Mouse (Mus musculus): ENCODE measurements around the gene Abcg8.

Abcg8 gene

DNA sequence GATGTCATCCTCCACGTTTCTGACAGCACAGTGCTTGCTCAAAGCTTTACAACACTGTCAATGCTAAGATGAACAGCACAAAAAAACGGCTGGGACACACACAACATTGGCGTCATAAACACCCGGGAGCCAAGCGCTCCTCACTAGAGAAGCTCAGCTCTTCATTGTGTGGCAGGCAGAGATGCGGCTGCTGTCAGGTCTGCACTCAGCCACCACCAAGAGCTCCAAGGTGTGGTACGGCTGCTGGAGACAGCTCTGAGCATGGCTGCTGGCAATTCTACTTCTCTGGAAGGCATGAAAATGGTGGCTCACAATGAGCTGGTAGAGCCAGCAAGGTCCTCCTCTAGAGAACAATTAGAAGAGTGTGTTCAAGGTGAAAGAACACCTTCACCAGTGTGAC is 32.7 kb downstream of the Abcg8 start:
- in situ Hi-C loops (cut with MboI; ENCODE audit: low sequenced_read_pairs): no loop called here

- in situ Hi-C loops (cut with MboI; ENCODE audit: low sequenced_read_pairs): no loop called here
These were observed 33.3 kb downstream of the Abcg8 start for GRCm38 (mm10) chr17:84709403-84709851.

DNA sequence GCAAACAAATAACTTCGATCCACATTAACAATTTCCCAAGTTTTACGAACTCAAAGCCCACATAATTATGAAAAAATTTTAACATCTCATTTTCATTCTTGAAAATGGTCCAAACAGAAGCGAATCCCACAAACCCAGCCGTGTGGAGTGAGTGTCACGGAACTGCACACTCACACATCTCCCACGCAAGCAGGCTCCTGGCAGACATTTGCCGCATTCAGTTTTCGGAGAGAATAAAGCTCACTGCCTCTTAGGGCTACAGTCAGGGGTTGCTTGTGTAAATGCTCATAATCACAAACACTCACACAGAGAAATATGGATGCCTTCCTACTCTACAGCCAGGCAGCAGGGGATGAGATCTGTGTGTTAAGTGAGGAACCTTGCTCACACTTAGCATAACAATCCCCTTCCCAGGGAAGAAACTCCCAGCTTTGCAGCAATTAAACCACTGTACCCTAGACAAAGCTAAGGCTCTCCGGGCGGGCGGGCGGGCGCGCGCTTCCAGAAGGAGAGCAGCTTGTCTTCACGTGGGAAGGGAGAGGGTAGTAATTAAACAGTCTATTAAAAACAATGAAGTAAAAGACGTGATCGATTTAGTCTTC is 37.6 kb downstream of the Abcg8 start:
- in situ Hi-C loops (cut with MboI; ENCODE audit: low sequenced_read_pairs): no loop called here

DNA sequence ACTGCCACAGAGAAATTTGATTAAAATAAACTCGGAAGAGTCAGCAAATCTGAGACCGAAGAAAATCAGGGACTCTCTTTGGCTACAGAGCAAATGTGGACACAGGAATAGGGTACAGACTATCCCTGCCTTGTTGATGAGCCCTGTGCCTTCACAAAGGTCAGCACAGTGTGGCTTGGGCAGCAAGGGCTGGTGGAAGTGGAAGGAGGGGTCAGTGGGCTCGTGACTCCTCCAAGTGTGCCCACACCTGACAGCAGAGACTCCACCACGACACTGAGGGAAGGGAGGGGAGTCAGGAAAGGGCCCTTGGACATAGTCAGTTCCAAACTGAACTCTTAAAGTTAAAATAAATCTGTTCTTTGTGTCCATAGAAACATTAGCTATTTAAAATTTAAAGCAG is 38.8 kb downstream of the Abcg8 start:
- in situ Hi-C loops (cut with MboI; ENCODE audit: low sequenced_read_pairs): no loop called here

GRCm38 (mm10) chr17:84716252-84716872 is 40.3 kb downstream of the Abcg8 start:
- in situ Hi-C loops (cut with MboI; ENCODE audit: low sequenced_read_pairs): no loop called here

- in situ Hi-C loops (cut with MboI; ENCODE audit: low sequenced_read_pairs): no loop called here
These were observed 41.3 kb downstream of the Abcg8 start for GRCm38 (mm10) chr17:84717416-84717815.

- in situ Hi-C loops (cut with MboI; ENCODE audit: low sequenced_read_pairs): no loop called here
These were observed 43.0 kb downstream of the Abcg8 start for GRCm38 (mm10) chr17:84719105-84719504.

DNA sequence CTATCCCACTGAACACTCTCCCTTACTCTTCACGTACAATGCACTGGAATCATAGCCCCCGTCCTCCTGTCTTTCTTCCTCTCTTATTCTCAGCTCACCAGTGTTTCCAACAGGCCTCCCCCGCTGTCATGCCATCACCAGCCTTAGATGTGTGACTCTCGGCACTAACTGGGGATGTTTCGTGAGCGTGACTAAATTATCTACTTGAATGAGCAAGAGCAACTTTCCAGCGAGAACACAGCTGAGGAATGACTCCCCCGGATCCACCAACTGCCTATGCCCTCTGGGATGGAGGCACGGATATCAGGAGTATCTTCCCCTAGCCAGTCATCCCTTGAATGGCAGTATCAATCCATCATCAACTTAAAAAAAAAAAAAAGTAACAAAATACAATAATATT is 47.9 kb downstream of the Abcg8 start:
- in situ Hi-C loops (cut with MboI; ENCODE audit: low sequenced_read_pairs): no loop called here

DNA sequence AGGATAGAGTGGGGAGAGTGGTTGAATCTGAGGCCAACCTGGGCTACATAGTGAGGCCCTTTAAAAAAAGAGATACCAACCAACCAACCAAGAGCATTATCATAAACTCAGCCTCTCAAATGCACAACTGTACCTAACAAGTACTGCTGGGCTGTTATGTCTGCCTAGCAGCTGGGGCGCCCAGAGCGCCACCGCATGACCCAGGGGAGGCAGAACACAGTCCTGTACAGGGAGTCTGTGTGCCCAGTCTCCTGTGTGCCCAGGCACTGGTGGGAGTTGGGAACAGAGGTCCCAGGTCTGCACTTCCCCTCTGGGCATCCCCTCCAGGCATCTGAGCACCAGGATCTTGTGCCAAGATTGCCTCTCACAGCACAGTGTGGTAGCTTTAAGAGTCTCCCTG is 49.1 kb downstream of the Abcg8 start:
- in situ Hi-C loops (cut with MboI; ENCODE audit: low sequenced_read_pairs): no loop called here

DNA sequence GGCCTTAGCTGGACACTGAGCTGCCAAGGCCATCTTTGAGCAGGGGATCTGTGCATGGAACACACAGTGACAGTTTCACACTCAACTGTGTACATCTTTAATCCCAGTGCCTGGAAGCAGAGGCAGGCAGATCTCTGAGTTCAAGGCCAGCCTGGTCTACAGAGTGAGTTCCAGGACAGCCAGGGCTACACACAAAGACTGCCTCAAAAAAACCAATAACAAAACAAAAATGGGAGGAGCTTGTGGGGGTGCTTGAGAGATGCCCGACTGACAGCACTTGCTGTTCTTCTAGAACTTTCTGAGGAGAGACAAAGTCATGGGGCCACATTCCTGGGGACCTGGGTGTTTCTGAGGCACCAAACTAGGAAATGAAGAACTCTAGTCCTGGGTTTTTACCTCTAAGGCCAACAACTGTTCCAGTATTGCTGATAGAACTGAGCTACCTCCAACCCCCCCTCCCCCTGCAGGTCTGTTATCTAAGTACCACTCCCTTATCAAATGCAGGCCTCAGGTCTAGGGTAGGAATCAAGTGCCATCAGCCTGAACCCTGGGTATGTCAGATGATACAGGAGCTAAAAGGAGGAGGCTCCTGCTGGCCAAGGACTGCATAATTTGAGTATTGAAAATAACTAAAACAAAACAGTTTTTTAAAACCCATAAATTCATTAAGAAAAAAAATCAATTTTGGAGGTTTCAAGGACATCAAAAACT is 52.3 kb downstream of the Abcg8 start:
- in situ Hi-C loops (cut with MboI; ENCODE audit: low sequenced_read_pairs): no loop called here

DNA sequence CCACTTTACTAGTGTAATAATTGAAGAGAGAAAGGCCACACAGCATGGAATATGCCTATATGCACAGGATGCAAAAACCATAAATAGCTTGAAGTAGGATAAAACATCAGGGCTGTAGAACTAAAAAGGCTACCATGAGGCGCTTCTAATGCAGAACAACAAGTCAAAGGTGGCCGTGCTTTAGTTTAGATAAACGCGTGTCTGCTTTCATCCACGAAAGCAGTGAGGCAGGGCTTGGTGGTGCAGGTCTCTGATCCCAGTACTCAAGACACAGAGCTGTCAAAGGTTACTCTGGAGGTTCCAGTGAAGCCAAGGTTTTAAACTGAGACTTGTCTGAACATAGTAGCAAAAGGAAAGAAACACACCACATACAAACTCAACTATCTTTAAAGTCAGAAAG is 53.0 kb downstream of the Abcg8 start:
- in situ Hi-C loops (cut with MboI; ENCODE audit: low sequenced_read_pairs): no loop called here

DNA sequence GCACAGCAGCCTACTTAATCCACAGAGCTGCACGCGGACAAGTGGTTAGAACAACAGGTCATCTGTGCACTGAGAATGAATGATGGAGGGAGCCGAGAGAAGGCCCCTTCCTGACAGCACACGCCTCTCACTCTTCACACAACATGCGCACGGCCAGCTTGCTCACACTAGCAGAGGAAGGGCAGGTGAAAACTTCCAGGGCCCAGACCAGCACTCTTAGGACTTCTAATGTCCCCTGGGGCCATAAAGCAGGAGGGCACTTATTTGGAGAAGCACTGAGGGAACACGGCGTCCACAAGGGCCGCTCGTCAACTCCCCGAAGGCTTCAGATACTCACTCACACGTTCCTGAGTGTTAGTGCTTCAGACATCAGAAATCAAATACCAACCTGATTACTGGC is 55.3 kb downstream of the Abcg8 start:
- in situ Hi-C loops (cut with MboI; ENCODE audit: low sequenced_read_pairs): no loop called here

DNA sequence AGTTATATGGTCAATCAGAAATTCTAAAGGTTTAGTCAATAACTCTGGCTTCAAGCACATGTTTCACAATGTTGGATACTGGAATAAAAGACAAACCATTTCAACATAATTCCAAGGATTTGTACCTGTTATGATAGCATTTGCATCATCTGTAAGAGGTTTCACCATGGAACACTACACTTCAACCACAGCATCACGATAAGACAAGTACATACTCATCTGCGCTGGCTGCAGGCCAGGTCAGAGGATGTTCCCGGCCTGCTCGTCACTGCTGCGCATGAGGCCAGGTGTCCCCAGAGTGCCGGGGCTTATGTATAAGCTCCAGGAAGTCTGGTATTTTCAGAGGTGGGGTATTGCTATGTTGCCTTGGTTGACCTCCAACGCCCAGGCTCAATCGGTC is 56.5 kb downstream of the Abcg8 start:
- in situ Hi-C loops (cut with MboI; ENCODE audit: low sequenced_read_pairs): no loop called here

DNA sequence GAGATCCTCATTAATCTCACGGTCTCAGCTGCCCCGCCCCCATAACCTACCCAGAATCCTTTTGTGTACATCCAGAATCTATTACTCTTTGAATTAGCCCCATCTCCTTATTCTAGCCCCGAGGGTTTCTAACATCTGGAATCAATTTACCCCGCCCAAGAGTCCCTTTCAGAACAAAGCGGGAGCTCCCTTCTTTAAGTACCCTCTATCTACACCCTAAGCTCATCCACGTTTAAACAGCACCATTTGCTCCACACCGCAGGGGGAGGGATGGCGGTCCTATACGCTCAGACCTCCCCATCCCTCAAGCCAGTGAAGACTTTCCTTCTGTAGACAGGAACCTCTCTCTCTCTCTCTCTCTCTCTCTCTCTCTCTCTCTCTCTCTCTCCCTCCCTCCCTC is 60.6 kb downstream of the Abcg8 start:
- in situ Hi-C loops (cut with MboI; ENCODE audit: low sequenced_read_pairs): no loop called here

DNA sequence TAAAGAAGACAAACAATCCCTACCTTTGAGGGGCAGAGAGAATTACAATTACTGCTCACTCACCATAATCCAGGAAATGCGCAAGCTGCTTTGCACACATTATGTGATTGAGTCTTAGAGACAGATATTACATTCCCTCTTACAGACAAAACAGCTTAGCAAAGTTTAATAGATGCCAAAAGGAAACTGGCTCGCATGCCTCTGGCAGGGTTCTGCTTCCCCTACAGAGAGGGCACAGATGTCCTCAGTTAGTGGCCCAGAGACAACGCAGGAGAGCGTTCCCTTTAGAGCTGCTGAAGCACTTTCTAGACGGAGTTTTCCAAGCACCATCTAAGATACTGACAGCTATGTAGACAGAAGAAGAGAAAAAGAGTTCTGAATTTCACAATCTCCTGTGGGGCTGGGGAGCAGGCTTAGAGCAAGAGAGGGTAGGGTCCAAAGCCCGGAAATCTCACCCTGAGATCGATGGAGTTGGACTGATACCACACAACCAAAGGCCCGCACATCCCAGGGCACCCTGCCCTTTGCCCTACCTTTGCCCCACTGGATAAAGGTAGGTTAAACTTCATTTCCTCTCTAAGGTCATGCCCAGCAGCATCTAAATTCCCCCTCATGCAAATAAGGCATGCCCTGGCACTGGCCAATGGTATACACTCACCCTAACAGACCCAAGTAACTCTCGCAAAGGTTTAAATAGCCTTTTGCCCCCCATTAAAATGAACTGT is 62.1 kb downstream of the Abcg8 start:
- in situ Hi-C loops (cut with MboI; ENCODE audit: low sequenced_read_pairs): no loop called here

GRCm38 (mm10) chr17:84744256-84744655 is 68.2 kb downstream of the Abcg8 start:
- in situ Hi-C loops (cut with MboI; ENCODE audit: low sequenced_read_pairs): no loop called here

GRCm38 (mm10) chr17:84745001-84745400 is 68.9 kb downstream of the Abcg8 start:
- in situ Hi-C loops (cut with MboI; ENCODE audit: low sequenced_read_pairs): no loop called here

- in situ Hi-C loops (cut with MboI; ENCODE audit: low sequenced_read_pairs): no loop called here
These were observed 71.1 kb downstream of the Abcg8 start for GRCm38 (mm10) chr17:84747212-84747611.

GRCm38 (mm10) chr17:84748152-84748682 is 72.1 kb downstream of the Abcg8 start:
- in situ Hi-C loops (cut with MboI; ENCODE audit: low sequenced_read_pairs): no loop called here

GRCm38 (mm10) chr17:84749297-84749696 is 73.2 kb downstream of the Abcg8 start:
- in situ Hi-C loops (cut with MboI; ENCODE audit: low sequenced_read_pairs): no loop called here
